Mouse (Mus musculus) bone marrow, adult 2 months (tissue): ENCODE data around the gene Gm21970.

Experiments
- CTCF ChIP-seq: fragments of 200-500 bp; IDR thresholded peaks from 2 replicates; pipeline ENCODE4 v1.5.1; 2011; ENCODE audit warnings: low read length, control low read depth; ENCODE audit not compliant: control insufficient read depth, insufficient read depth
- POLR2A ChIP-seq: fragments of 200-500 bp; IDR thresholded peaks from 2 replicates; pipeline ENCODE4 v1.6.1; 2011; ENCODE audit warnings: low read depth, mild to moderate bottlenecking, control low read depth, low read length, borderline replicate concordance; ENCODE audit not compliant: control insufficient read depth

GRCm38 (mm10) chr16:91404828-91405577 lies 13.5 kb downstream of the Gm21970 start:
- TF ChIP-seq CTCF, result no peak
- TF ChIP-seq POLR2A, result no peak
